Comparison of ENCODE assay signal across 21 mouse cellular contexts in the genomic region with DNA sequence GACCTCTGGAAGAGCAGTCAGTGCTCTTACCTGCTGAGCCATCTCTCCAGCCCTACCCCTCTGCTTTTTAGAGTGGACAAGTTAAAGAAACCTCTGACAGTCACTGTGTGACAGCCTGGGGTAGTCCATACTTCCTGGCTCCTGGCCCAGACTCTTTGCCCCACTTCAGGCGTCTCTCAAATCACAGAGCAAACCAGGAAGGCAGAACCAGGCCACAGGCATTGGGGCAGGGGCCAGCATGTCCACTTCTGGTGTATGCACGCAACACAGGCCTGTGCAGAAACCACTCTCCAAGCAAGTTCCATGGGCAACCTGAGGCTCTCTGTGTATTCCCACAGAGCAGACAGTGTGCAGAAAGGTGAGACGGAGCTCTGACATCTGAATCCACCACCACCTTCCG. TPM values are rescaled to one million over a fixed set of nuclear protein-coding genes. Genes with fewer than 3 reads are reported as not detected.
"Had no signal": no experiment of that assay in that cellular context is flagged by ENCODE, and none has a peak within 500 bp of the region (broad histone marks: within the 10 kb centered on the region; RNA-seq: fewer than 3 reads in every experiment).

No protein-coding gene starts in this region.

- H3K36me3 ChIP-seq: limb, embryonic 13.5 days; liver, embryonic 15.5 days; midbrain, embryonic 12.5 days; neural tube, embryonic 13.5 days had no signal

- H3K9me3 ChIP-seq: limb, embryonic 13.5 days; liver, embryonic 15.5 days; midbrain, embryonic 12.5 days; neural tube, embryonic 13.5 days had no signal

- H3K4me1 ChIP-seq: liver, embryonic 15.5 days; midbrain, embryonic 12.5 days; neural tube, embryonic 13.5 days had no signal

- DNase-seq: kidney, adult 8-10 months; kidney, postnatal 25 days; lung, embryonic 14.5 days; retina, postnatal 1 day; right cerebral cortex, postnatal 4 days; spleen, adult 18-20 months; thymus, adult 18-20 months; thymus, postnatal 14 days had no signal

- H3K4me2 ChIP-seq: limb, embryonic 13.5 days; liver, embryonic 11.5 days; liver, embryonic 15.5 days; lung, embryonic 14.5 days; midbrain, embryonic 12.5 days; neural tube, embryonic 13.5 days had no signal

- H3K27ac ChIP-seq: limb, embryonic 13.5 days; liver, embryonic 15.5 days; macrophage; midbrain, embryonic 12.5 days; neural tube, embryonic 13.5 days had no signal

- H3K4me3 ChIP-seq: limb, embryonic 13.5 days; liver, embryonic 15.5 days; midbrain, embryonic 12.5 days; neural tube, embryonic 13.5 days had no signal

- ATAC-seq: inflammation-experienced regulatory T-cells, adult 6 months; intestine, postnatal 0 days; midbrain, embryonic 16.5 days had no signal

- H3K27me3 ChIP-seq: midbrain, embryonic 12.5 days; neural tube, embryonic 13.5 days had no signal

- H3K9ac ChIP-seq: limb, embryonic 13.5 days; liver, embryonic 15.5 days; midbrain, embryonic 12.5 days; neural tube, embryonic 13.5 days had no signal

RNA-seq across cellular contexts. Expression of gene Aqp7, which starts 17.3 kb away (rescaled TPM):
- total RNA-seq: layer of hippocampus, postnatal 25 days; left cerebral cortex, adult 8-10 months; left cerebral cortex, postnatal 36 days; megakaryocyte-erythroid progenitor cell, adult 5-6 weeks had no signal
- polyA plus RNA-seq: lung, embryonic 14.5 days; macrophage; midbrain, embryonic 12.5 days; midbrain, embryonic 16.5 days; neural tube, embryonic 13.5 days had no signal

RNA-seq across cellular contexts. Expression of gene Aqp3, which starts 32.8 kb away (rescaled TPM):
- total RNA-seq: layer of hippocampus, postnatal 25 days; left cerebral cortex, adult 8-10 months; left cerebral cortex, postnatal 36 days had no signal
- polyA plus RNA-seq: macrophage had no signal
